Mouse (Mus musculus) activated CD4-positive, CD25-positive, alpha-beta regulatory T cell, adult 4 months (primary cell): ENCODE data around the gene Dennd2a. TPM values are rescaled to one million over a fixed set of nuclear protein-coding genes. Genes with fewer than 3 reads are reported as not detected.

ENCODE experiments used
- ATAC-seq: one replicate; pipeline ENCODE4 v1.8.0; 2017
- polyA plus RNA-seq, 2 experiments: library from polyadenylated mRNA; unstranded; fragments of 100-300 nt; shearing (Covaris generic); gene quantifications; one replicate each; pipeline ENCODE4 v1.2.1; 2017

Dennd2a gene
- polyA plus RNA-seq, 2 experiments from 2014 or later, result 1.3 TPM; not detected in 1

GRCm38 (mm10) chr6:39556900-39557659, 587 bp downstream of the Dennd2a start:
- ATAC-seq, result no peak

DNA sequence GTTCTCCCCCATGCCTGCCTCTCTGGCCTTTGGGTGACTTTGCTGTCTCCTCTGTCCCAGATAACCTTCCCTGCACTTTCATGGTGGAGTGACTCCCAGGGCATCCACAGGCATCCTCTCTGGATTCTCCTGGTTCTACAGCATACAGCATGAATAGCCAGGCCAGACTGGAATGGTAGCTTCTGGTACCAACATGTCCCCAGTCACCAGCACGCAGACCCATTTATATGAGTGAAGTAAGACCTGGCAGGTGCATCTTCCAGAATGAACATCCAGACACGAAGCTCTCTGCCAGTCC, 2.1 kb downstream of the Dennd2a start:
- no peak for ATAC-seq

DNA sequence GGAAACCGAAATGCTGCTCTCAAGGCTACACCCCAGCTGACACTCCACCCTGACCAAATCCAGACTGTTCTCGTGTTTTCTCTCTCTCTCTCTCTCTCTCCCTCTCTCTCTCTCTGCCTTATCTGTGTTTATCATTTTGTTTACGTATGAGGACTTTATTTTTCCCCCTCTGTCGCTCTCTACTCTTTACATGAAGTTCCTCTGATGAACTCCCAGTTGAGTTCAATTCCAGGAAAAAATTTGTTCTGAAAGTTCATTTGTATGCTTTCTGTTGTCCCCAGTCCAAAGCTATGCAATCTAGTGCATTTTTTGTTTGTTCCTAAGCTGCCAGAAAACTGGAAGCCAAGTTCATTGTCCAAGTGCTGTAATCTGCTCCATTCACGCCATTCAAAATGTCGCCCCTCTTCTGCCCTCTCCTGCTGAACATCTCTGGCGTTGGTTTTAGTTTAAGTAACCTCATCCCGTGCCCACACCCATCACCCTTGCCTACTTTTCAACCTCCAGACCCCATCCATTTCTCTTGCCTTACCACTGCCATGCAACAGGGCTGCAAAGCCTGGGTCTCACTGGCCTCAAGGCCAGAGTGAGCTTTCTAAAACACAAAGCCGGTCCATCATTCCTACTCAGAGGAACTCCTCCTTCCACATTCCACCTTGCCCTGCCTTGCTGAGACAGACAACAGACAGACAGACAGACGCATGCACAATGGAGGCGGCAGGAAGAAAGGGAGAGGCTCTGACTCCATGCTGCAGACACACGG, 2.6 kb downstream of the Dennd2a start:
- no peak for ATAC-seq

- no peak for ATAC-seq
Measured at GRCm38 (mm10) chr6:39551981-39552636, 5.6 kb downstream of the Dennd2a start.

- no peak for ATAC-seq
Measured at GRCm38 (mm10) chr6:39548030-39548429, 9.6 kb downstream of the Dennd2a start.

GRCm38 (mm10) chr6:39545474-39545873, 12.2 kb downstream of the Dennd2a start:
- no peak for ATAC-seq

DNA sequence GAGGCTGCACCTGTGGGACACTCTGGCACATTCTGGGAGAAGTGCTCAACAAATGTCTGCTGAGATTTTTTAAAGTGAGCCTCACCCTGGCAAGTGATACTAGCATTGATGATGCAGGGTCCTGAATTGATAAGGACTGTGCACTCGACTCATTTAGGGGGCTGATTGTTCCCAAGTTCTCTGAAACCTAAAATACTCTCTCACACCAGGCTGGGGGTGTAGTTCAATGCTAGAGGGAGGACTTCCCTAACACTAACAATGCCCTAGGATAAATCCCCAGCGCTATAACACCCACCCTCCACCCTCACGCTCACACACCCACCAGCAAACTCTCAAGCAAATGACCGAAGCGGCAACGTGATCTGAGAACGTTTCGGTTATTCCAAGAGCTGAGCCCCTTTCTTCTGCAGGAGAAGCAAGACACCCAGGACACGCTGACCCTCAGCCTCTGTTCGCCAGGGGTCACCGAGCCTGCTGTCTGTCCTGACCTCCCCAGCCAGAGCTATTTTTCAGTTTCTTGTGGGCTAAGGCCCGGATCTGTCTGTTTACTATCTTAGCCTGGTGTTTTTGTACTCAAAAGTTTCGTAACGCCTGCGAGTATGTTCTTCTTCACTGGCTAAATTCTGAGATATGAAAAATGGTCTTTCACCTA, 13.8 kb downstream of the Dennd2a start:
- no peak for ATAC-seq

GRCm38 (mm10) chr6:39542631-39543597, 14.8 kb downstream of the Dennd2a start:
- no peak for ATAC-seq

DNA sequence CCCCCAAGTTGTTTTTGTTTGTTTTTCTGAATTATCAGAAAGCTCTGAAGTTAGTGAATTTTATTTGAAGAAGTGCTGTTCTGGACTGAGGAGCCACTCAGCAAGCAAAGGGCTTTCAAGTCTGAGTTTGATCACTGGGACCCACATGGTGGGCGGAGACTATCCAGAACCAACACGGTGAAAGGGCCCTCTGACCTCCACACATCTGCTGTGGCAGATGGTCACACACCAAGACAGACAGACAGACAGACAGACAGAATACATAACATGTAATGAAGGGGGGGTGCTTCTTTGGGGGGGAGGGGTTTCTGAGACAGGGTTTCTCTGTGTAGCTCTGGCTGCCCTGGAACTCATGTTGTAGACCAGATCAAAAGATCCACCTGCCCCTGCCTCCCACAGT, 17.1 kb downstream of the Dennd2a start:
- no peak for ATAC-seq

DNA sequence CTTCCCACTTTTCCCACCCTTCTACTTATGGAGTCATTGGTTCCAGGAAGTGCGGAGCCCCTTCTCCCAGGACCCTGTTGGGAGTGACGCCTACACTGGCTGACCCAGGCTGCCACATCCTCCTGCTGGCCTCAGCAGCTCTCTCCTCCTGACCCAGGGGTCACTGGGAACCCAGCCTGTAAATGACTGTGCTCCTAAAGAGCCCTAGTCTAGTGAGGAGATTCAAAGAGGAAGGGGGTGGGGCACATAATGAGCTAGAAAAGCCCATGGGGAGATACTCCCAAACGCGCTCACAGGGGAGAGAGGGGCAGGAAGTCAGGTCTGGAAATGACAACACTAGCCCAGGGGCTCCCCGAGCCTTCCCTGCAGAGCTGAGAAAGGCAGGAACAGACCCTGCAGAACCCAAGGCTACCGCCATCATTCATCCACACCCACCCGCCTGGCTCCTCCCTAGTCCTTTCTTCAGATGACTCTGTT, 17.9 kb downstream of the Dennd2a start:
- ATAC-seq, result no peak

GRCm38 (mm10) chr6:39538227-39538626, 19.4 kb downstream of the Dennd2a start:
- ATAC-seq, result no peak

- no peak for ATAC-seq
Measured at GRCm38 (mm10) chr6:39537276-39537675, 20.4 kb downstream of the Dennd2a start.

GRCm38 (mm10) chr6:39536621-39537020, 21.0 kb downstream of the Dennd2a start:
- no peak for ATAC-seq

DNA sequence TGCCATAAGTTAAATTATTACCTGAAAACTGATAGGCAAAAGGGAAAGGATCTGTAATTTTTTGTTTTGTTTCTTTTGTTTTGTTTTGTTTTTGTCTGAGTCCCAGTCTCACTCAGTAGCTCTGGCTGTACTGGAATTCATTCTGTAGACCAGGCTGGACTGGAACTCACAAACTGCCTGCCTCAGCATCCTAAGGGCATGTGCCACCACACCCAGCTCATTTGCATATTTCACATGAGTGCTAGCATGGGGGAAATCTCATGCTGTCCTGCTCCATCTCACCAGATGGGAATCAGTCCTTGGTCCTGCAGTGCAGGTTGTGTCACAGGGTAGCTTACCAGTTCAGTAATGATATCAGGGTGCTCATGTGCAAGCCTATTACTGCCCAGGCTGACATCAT, 22.7 kb downstream of the Dennd2a start:
- no peak for ATAC-seq

- ATAC-seq, result no peak
Measured at GRCm38 (mm10) chr6:39528671-39529535, 28.8 kb downstream of the Dennd2a start.

GRCm38 (mm10) chr6:39527811-39528210, 29.9 kb downstream of the Dennd2a start:
- no peak for ATAC-seq

GRCm38 (mm10) chr6:39527337-39527784, 30.3 kb downstream of the Dennd2a start:
- ATAC-seq, result no peak

DNA sequence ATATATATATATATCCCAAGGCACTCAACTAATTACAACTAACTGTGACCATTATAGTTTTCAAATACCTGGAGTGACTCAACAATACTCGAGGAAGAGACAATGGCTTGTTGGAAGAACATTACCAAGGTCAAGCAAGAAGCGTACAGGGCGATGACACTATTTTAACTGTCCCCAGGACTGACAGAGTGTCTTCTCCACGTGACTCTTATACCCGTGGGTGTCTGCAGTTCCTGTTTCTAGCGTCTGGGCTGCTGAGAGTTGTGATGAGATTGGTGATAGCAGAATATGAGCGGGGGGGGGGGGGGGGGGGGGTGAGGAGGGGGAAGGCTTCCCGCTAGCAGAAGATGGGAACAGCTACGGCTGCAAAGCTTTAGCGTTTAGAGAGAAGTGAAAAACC, 30.9 kb downstream of the Dennd2a start:
- no peak for ATAC-seq

GRCm38 (mm10) chr6:39523161-39523560, 34.5 kb downstream of the Dennd2a start:
- ATAC-seq, result no peak

DNA sequence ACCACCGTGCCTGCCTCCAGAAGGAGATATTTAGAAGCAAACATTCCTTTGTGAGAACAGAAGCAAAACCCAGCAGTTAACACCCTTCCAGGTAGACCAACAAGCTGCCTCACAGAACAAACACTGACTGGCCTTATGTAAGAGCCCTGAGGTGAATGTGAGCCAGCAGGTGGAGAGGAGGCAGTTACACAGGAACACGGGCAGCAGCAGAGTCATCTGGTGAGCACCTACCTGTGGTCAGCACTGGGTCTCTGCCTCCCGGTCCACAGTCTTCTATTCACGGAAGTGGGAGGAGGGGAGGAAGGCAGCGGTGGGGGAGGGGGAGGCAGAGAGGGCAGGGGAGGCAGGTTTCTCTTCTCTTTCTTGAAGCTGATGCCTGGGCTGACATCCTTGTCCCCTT, 35.2 kb downstream of the Dennd2a start:
- ATAC-seq, result no peak

DNA sequence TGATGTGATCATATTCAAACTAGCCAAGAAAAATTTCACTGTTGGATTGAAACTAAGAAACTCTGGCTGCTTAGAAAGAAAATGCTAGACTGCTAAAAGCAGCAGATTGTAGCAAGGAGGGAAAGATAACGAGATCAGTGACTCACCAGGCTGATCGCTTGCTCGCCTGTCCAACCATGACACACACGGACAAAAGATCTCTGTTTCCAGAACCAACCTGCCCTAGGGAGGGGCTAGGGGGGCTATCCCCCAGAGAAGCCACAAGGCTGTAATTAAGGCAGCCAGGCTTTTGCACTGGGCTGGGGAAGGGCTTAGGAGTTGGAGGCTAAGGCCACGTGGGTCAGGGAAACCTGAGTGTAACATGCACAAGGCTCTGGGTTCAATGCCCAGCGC, 41.9 kb downstream of the Dennd2a start:
- ATAC-seq, result no peak
